Mouse (Mus musculus) large intestine, adult 2 months (tissue): ENCODE results near the gene Rnf148. TPM values are rescaled to one million over a fixed set of nuclear protein-coding genes. Genes with fewer than 3 reads are reported as not detected.

Experiments
- DNase-seq: peaks from one replicate; pipeline ENCODE4 v3.0.0-alpha.2; 2012; ENCODE audit warnings: low read depth, low spot score
- WGBS: fragments of 180-500 bp; shearing (Covaris S2); methylation state at CpG from one replicate; pipeline ENCODE4 v1.1.7; 2018; 5-methylcytosine and 5-hydroxymethylcytosine counted together
- polyA plus RNA-seq: library from polyadenylated mRNA; depleted of rRNA; stranded (reverse); fragments of >200 nt; gene quantifications from 2 replicates; pipeline ENCODE4 v1.2.3, GENCODE M21; 2012; rRNA removed

Rnf148 gene
- polyA plus RNA-seq, result not detected in 2 replicates

- 95% methylated on average over 2 of the region's 2 CpGs for WGBS
- DNase-seq, result no peak
Measured at GRCm38 (mm10) chr6:23655036-23655435, at the start of gene Rnf148. Rnf148 (minus strand) TSS chr6:23655136.

GRCm38 (mm10) chr6:23700879-23701278 is 45.9 kb upstream of the Rnf148 start:
- no peak for DNase-seq
- 74% methylated on average over 3 of the region's 3 CpGs for WGBS

GRCm38 (mm10) chr6:23678172-23678571 is 23.2 kb upstream of the Rnf148 start:
- 61% methylated on average over 1 of the region's 1 CpGs for WGBS
- DNase-seq, result no peak

DNA sequence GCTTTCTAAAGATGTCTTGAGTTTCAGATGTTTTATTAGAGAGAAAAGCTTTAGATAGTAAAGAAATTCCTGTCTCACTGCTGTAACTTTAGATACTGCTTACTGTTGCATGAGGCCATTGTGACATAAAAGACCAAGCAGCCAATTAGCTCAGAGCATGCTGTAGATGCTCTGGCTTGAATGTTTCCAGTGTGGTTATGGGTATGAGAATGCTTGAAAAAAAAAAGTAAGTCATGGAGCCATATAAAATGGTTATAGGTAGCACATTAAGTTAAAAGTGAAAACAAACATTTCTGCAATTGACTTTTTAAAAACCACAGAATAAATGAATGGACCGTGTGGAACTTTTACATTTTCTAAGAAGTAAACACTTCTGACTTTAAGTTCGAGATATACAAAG is 4.7 kb downstream of the Rnf148 start, which contains the start of gene Rnf133:
Rnf133 (minus strand) TSS at position 101 of the 400 bp plus-strand sequence.
- 84% methylated on average over 2 of the region's 2 CpGs for WGBS
- DNase-seq, result no peak

DNA sequence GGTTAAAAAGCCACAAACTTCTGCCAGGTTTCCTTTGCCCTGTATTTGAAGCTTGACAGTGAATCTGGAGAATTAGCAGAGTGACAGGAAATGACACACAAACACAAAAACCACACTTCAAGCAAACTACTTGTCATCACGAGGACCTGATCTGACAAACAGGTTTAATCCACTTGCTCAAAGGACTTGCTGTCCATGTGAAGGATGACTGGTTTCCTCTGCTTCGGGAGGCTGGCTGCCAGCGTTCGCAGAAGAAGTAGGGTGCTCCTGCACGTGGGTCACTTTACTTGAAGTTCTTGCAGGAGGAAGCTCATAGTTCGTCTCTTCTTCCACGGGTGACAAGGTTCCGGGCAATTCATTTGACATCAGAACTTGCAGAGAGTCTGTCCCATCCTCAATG is 6.2 kb downstream of the Rnf148 start:
- DNase-seq, result no peak
- WGBS, result 69% methylated on average over 8 of the region's 8 CpGs

GRCm38 (mm10) chr6:23647627-23648247 is 7.2 kb downstream of the Rnf148 start:
- WGBS, result 52% methylated on average over 7 of the region's 7 CpGs
- no peak for DNase-seq

DNA sequence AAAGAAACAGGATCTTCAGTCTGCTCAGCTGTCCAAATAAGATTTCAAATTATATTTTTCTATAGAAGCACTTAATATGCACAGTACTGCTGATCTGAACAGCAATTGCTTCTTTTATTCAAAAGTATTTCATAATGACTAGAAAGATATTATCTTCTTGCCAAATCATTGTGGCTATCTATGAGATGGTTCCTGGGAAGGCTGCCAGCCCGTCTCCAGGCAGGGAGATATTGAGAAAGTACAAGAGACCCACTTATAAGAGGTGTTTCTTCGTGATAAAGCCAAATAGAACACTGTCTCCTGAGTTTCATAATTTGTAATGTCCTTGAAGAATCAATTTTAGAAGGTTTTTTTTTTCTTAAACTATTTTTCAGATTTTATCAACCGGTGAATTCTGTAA is 17.9 kb downstream of the Rnf148 start:
- DNase-seq, result no peak
- 81% methylated on average over 3 of the region's 3 CpGs for WGBS

DNA sequence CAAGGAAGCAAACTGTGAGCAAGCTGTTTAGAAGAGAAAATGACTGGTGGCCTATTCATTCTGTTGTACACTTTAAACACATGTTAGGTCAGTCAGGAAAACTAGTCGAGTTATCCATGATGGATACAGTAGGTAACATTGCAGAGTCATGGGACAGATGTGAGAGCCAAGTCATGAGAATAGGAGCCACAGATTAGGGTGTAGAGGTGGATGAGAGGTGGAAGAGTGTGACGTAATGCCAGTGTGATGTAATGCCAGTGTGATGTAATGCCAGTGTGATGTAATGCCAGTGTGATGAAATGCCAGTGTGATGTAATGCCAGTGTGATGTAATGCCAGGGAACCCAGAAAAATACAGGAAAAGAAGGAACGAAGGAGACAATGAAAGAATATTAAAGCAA is 19.7 kb downstream of the Rnf148 start:
- 88% methylated on average over 3 of the region's 3 CpGs for WGBS
- DNase-seq, result no peak

DNA sequence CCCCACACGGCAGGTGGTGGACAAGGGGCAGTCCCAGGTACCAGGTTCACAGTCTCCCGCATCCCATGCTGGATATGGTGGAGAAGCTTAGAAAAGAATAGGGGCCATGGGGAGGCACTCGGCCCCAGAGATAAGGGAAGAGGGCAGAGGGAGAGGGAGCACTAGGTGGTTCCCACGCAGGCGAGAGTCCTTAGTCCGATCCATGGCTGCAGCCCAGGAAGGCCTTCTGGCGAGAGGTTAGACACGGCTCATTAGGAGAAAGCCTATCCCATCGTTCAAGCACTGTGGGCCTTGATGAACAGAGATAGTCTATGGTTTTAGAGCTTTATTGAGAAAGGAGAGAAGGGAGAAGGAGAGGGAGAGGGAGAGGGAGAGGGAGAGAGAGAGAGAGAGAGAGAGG is 20.9 kb downstream of the Rnf148 start:
- DNase-seq, result no peak
- WGBS, result 88% methylated on average over 9 of the region's 9 CpGs

- DNase-seq, result no peak
Measured at GRCm38 (mm10) chr6:23630465-23630864, 24.5 kb downstream of the Rnf148 start.

More at GRCm38 (mm10) chr6:23630465-23630864, 24.5 kb downstream of the Rnf148 start:
- 77% methylated on average over 4 of the region's 4 CpGs for WGBS

Other genes starting within 250 kb of the Rnf148 start
- gene Rnf133, start 4.8 kb downstream of the Rnf148 start, polyA plus RNA-seq, result not detected in 2 replicates
- gene Cadps2, start 184.3 kb upstream of the Rnf148 start, polyA plus RNA-seq, result 4.1 and 4.4 TPM in 2 replicates